Mouse (Mus musculus): ENCODE measurements around the gene Gm20897. TPM values are rescaled to one million over a fixed set of nuclear protein-coding genes. Genes with fewer than 3 reads are reported as not detected.
"Not testable (repeated sequence)": the region's sequence is repeated elsewhere in the genome, so short reads cannot be mapped to it uniquely, and the experiment has no call there.

Gene Gm20897
- not detected in 2 replicates for polyA plus RNA-seq (2016; fragmentation: Nextera tagmentation; extraction: Ambion mirVana)

GRCm38 (mm10) chrY:38502138-38502537 lies at the start of gene Gm20897:
Gene Gm20897, minus strand, starts transcription at chrY:38502238.
- not testable (repeated sequence) for H3K36me3 ChIP-seq; H3K4me2 ChIP-seq (replicated peaks); H3K9me3 ChIP-seq; ATAC-seq (ENCODE audit: low FRiP score, low read depth); H3K27me3 ChIP-seq; H3K27ac ChIP-seq (replicated peaks); H3K9ac ChIP-seq (replicated peaks); H3K4me1 ChIP-seq; H3K4me3 ChIP-seq
- WGBS: 88% methylated on average over 5 of the region's 6 CpGs

Other genes starting within 250 kb of the Gm20897 start
- not detected in 2 replicates for gene Gm21732, start 73.5 kb upstream of the Gm20897 start, polyA plus RNA-seq (2016; fragmentation: Nextera tagmentation; extraction: Ambion mirVana)

Measured in midbrain, embryonic 12.5 days (tissue).